Mouse (Mus musculus): ENCODE results near the gene Rab4a.

DNA sequence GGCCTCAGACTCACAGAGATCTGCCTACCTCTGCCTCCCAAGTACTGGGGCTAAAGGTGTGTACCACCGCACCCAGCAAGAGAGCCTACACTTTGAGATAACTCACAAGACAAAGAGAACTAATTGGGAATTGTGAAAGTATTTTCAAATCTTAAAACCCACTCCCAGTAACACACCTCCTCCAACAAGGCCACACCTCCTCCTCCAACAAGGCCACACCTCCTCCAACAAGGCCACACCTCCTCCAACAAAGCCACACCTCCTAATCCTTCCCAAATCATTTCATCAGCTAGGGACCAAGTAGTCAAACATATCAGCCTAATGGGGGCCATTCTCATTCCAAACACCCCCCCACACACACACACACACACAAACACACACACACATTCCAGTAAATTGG lies 31.3 kb upstream of the Rab4a start:
- TF ChIP-seq CTCF (IDR thresholded peaks at IDR 0.05; ENCODE audit: borderline replicate concordance, extremely low read depth, insufficient read depth, insufficient read length) = no peak
- no peak for TF ChIP-seq POLR2A (IDR thresholded peaks at IDR 0.05; ENCODE audit: borderline replicate concordance, extremely low read depth, insufficient read depth, insufficient read length, poor library complexity, severe bottlenecking)

All from brain, embryonic 14.5 days (tissue).